Mouse (Mus musculus): Measurements from ENCODE around the gene Nfasc.

Gene Nfasc

DNA sequence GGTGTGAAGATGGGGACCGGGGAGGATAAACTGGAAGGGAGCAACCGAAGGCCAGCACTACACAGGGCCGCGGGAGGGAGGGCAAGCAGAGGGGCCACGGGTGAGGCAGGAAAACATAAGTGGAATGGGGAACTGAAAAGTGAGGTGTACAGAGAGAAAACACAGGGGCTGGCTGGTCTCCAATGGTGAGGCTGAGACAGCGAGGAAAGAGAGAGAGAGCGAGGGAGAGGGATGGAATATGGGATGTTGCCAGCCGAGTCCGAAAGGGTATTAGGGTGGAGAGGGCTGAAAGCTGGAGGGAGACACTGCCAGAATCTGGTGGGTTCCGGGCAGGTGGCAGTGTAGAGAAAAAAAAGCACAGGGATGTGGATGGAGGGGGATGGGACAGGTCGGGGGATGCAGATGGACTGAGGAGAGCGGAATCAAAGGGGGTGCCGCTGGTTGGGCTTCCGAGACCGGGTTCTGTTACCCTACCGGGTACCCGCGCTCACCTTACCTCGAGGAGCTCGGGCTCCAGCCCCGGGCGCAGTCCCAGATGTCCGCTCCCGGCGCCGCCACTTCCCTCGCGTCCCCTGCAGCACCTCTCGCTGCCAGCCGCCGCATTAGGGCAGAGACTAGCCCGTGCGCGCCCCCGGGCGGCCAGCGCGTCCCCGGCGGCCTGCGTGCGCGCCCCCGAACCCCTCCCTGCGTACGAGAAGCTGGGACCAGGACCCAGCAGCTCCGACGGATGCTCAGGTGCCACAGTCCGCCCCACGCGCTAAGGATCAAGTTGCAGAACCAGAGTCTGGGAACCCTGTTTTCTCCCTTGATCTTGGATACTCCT is at the start of gene Nfasc:
Gene Nfasc (minus strand): TSS at position 623 of the 823 bp plus-strand sequence.
- peak; percentile 82 for DNase-seq (ENCODE audit: low spot score)

DNA sequence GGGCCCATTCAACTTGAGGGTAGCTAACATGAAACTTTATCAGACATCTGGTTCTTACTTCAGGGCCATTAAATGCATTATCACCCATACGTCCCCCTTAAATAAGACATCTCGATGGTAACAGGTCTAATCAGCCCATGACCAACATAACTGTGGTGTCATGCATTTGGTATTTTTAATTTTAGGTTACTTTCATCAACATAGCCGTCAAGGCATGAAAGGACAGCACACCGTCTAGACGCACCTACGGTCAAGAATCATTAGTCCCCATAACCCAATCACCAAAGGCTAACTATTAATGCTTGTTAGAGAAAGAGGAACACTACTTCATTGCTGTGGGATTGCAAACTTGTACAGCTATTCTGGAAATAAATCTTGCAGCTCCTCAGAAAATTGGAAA is 49.5 kb upstream of the Nfasc start:
- no peak for DNase-seq (ENCODE audit: low spot score)

- no peak for DNase-seq (ENCODE audit: low spot score)
These were observed 45.3 kb upstream of the Nfasc start for GRCm38 (mm10) chr1:132786866-132787265.

GRCm38 (mm10) chr1:132781607-132782445 is 40.2 kb upstream of the Nfasc start:
- DNase-seq (ENCODE audit: low spot score) = no peak

- no peak for DNase-seq (ENCODE audit: low spot score)
These were observed 39.4 kb upstream of the Nfasc start for GRCm38 (mm10) chr1:132780961-132781360.

DNA sequence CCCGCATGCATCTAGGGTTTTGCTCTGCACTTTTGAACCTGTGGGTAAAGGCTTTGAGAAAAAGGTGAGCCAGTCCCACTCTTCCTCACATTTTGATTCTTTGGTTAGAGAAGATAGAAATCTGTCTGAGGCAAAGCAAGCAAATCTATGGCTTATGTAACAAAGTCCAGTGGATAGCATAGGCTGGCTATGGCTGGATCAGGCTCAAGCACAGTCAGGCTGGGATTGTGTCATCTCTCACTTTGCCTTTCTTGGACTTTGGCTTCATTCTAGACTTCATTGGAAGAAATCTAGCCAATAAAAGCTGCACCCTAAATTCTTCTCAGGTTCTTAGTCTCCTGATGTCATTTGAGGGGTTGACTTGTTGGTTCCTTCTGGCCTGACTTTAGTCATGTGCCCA is 38.7 kb upstream of the Nfasc start:
- DNase-seq (ENCODE audit: low spot score) = no peak

- DNase-seq (ENCODE audit: low spot score) = no peak
These were observed 33.4 kb upstream of the Nfasc start for GRCm38 (mm10) chr1:132774959-132775358.

GRCm38 (mm10) chr1:132771377-132771776 is 29.8 kb upstream of the Nfasc start:
- DNase-seq (ENCODE audit: low spot score) = peak; percentile 11

DNA sequence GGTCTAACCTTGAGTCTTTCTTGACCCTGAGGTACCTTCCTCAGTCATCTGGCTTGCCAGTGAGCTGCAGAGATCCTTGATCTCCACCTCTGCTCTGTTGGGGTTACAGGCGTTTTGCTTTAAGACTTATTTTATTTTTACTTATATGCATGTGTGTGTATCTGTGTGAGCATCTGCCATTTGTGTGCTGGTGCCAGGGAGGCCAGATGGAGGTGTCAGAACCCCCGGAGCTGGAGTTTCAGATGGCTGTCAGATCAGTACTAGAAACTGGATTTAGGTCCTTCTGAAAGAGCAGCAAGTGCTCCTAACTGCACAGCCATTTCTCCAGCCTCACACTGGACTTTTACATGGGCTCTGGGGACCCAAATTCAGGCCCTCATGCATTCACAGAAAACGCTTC is 28.0 kb upstream of the Nfasc start:
- no peak for DNase-seq (ENCODE audit: low spot score)

DNA sequence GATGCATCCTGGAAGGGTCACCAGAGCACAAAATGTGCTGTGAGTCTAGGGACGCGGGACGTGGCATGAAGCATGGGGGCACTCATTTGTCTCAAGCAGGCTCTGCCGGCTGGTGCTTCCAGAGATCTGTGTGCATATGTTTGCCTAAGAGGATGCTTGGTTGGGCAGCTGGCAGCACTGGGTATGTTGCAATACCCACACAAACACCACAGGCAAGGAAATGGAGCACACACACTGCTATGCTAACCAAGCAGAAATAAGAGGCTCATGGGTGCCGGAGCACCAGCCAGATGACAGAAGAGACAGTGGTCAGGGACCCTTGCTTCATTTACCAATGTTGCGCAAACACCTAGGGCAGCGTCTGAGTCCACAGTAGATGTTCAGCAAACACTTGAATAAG is 25.8 kb upstream of the Nfasc start:
- DNase-seq (ENCODE audit: low spot score) = no peak

DNA sequence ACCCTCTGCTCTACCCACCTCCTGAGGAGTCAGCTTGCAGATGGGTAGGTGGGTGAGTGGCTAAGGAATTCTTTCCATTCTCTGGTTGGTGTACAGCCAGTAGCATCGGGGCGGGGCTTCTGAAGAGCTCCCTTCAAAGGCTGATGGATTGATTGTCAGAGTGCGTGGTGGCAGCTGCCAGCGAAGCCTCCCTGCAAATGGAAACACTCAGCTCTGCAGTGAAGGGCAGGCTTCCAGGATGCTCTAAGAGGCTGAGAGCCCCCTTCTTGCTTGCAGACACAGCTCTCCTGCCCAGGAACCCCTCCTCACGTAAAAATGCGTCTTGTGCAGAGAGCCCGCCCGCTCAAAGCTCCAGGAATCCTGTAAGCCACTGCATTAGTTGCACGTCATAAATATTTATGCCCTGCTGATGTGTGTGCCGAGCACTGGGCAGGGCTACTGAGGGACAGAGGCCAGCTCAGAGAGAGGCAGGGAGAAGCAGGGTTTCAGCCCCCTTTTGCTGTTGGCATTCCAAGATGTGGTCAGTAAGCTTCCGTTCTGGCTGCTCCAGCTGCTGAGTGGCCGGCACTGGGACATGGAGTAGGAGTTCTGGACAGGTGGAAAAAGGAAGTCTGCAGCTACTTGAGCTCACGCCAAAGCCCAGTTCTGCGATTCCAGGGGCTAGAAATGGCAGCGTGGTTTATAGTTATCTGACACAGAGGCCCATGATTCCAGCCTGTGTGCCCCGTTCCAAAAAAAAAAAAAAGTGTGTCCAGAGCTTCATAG is 24.5 kb upstream of the Nfasc start:
- DNase-seq (ENCODE audit: low spot score) = peak; percentile 63

- DNase-seq (ENCODE audit: low spot score) = peak; percentile 25
These were observed 23.6 kb upstream of the Nfasc start for GRCm38 (mm10) chr1:132765222-132765621.

DNA sequence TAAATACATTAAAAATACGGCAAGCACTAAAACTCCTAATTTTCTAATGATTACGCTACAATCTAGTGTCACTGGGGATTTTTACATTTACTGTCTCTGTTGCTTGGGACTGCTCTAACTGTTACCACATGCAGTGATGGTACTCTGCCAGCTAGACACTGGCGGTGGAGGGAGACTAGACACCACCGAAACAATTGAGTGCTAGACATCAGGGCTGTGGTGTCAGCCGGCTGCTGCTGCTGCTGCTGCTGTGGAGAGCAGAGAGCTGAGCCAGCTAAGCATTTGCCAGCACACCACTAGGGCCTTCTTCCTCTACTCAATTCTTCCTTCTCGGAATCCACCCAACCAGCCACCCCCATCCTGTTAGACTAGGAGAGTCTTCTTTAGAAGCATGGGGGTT is 17.8 kb upstream of the Nfasc start:
- DNase-seq (ENCODE audit: low spot score) = no peak

GRCm38 (mm10) chr1:132758656-132759370 is 17.2 kb upstream of the Nfasc start:
- peak; percentile 91 for DNase-seq (ENCODE audit: low spot score)

GRCm38 (mm10) chr1:132755211-132755610 is 13.6 kb upstream of the Nfasc start:
- peak; percentile 29 for DNase-seq (ENCODE audit: low spot score)

DNA sequence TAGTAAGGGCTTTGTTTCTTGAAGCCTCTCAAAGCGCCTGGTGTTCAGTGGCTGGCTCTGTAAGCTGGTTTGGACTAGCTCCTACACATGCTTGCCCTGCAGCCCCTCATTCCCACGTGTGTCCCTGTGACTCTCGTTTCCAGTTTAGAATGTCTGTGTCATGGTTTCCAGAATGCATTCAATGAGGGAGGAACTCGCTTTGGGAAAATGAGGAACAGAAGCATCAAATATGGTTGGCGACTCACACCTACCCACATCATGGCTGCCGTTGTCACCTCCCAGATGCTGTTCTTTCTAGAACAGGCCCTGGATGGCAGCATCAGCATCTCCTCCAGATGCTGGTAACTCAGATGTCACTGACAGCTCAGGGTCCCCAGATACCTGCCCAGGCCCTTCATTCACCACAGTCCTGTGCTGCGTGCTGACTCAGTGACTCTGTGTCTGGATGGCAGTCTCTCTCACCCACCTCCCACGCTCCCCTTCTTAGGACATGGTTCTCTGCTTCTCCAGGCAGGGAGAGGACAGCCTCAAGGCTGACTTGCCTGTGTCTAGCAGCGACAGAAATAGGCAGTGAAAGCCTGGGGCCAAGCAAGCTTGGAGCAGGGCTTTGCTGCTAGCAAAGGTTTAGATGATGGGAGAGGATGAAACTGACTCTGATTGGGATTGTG is 7.8 kb upstream of the Nfasc start:
- DNase-seq (ENCODE audit: low spot score) = no peak

DNA sequence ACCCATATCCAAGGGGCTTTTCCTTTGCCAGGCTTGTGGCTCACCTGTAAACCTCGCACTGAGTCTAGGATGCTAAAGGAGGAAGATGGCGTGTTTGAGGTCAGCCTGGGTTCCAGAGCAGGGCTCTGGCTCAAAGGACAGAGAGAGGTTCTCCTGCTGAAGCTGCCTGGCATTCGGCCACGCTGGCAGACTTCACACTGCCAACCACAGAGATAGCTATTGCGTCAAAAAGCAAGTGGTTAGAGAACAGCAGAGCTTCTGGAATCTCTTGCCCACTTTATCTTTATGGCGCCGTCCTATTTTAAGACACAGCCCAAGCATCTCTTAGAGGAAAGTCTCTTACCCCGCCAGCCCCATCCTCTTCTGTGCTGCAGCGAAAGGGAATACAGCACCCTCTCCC is 4.7 kb upstream of the Nfasc start:
- no peak for DNase-seq (ENCODE audit: low spot score)

- DNase-seq (ENCODE audit: low spot score) = no peak
These were observed 4.0 kb upstream of the Nfasc start for GRCm38 (mm10) chr1:132745636-132746035.

DNA sequence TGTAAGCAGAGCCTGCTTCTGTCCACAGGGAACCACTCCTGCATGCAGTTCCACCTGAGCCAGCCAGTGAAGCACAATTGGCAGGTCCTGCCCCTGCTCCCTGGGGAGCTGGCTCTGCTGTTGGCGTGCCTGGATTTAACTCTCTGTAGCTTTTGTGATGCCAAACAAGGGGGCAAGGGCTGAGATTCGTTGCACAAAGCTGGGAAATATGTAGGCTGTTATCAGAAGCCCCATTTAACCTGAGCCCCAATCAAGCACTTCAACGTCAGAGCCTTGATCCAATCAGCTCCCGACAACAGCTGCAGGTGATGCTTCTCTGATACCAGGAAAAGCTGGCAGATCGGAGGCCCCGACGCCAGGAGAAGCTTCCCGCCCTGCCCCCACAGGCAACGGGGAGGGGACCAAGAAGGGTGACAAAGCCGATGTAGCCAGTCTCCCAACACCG is 2.5 kb downstream of the Nfasc start:
- peak; percentile 31 for DNase-seq (ENCODE audit: low spot score)

GRCm38 (mm10) chr1:132736171-132736570 is 5.4 kb downstream of the Nfasc start:
- no peak for DNase-seq (ENCODE audit: low spot score)

- peak; percentile 71 for DNase-seq (ENCODE audit: low spot score)
These were observed 7.6 kb downstream of the Nfasc start for GRCm38 (mm10) chr1:132733873-132734447.

All from embryo, embryonic 10 days (tissue).